Mouse (Mus musculus) myocyte (in vitro differentiated cells): ENCODE data around the gene Ptpdc1.

Experiments used
- CEBPB ChIP-seq: IDR thresholded peaks from 2 replicates; pipeline ENCODE4 v1.6.1; 2011; ENCODE audit warnings: mild to moderate bottlenecking, moderate library complexity; ENCODE audit not compliant: poor library complexity, insufficient read depth, severe bottlenecking
- MYOG ChIP-seq, 3 experiments: IDR thresholded peaks; one replicate each; pipeline ENCODE4 v1.6.1; 2011; ENCODE audit warnings: control low read depth in 2 of 3, low read depth in 2 of 3, mild to moderate bottlenecking in 2 of 3; ENCODE audit not compliant: insufficient read length in 2 of 3, control insufficient read depth in 1 of 3, insufficient read depth in 1 of 3
- POLR2A ChIP-seq: IDR thresholded peaks from one replicate; pipeline ENCODE4 v1.6.1; 2011; ENCODE audit warnings: low read depth, mild to moderate bottlenecking, control low read depth, moderate library complexity; ENCODE audit not compliant: insufficient read length
- SRF ChIP-seq: IDR thresholded peaks from one replicate; pipeline ENCODE4 v1.6.1; 2011; ENCODE audit warnings: low read depth; ENCODE audit not compliant: control insufficient read depth, insufficient read length
- TCF12 ChIP-seq: IDR thresholded peaks from one replicate; pipeline ENCODE4 v1.6.1; 2011; ENCODE audit warnings: mild to moderate bottlenecking, control low read depth; ENCODE audit not compliant: poor library complexity, insufficient read depth, severe bottlenecking
- USF1 ChIP-seq: IDR thresholded peaks from one replicate; pipeline ENCODE4 v1.6.1; 2011; ENCODE audit warnings: low read depth, mild to moderate bottlenecking, control low read depth, moderate library complexity

- TF ChIP-seq POLR2A = no peak
- no peak for TF ChIP-seq MYOG (IDR thresholded peaks at IDR 0.05; ENCODE audit: control insufficient read depth in 1 of 3, insufficient read depth in 1 of 3, insufficient read length in 2 of 3, low read depth in 2 of 3)
- TF ChIP-seq USF1 = no peak
- TF ChIP-seq TCF12 = no peak
- no peak for TF ChIP-seq CEBPB
- no peak for TF ChIP-seq SRF
Observed at GRCm38 (mm10) chr13:48554552-48554951, 70.9 kb downstream of the Ptpdc1 start.
